Mouse (Mus musculus) megakaryocyte, embryonic 14.5 days (primary cell): ENCODE measurements around the gene Polr2j.

Experiments used
- FLI1 ChIP-seq: IDR thresholded peaks from 2 replicates; pipeline ENCODE4 v1.6.1; 2012; ENCODE audit warnings: low read length, inconsistent platforms, mixed read lengths
- GATA1 ChIP-seq: IDR thresholded peaks from 3 replicates; pipeline ENCODE4 v1.6.1; 2012; ENCODE audit warnings: mixed read lengths, low read length, inconsistent platforms, borderline replicate concordance

DNA sequence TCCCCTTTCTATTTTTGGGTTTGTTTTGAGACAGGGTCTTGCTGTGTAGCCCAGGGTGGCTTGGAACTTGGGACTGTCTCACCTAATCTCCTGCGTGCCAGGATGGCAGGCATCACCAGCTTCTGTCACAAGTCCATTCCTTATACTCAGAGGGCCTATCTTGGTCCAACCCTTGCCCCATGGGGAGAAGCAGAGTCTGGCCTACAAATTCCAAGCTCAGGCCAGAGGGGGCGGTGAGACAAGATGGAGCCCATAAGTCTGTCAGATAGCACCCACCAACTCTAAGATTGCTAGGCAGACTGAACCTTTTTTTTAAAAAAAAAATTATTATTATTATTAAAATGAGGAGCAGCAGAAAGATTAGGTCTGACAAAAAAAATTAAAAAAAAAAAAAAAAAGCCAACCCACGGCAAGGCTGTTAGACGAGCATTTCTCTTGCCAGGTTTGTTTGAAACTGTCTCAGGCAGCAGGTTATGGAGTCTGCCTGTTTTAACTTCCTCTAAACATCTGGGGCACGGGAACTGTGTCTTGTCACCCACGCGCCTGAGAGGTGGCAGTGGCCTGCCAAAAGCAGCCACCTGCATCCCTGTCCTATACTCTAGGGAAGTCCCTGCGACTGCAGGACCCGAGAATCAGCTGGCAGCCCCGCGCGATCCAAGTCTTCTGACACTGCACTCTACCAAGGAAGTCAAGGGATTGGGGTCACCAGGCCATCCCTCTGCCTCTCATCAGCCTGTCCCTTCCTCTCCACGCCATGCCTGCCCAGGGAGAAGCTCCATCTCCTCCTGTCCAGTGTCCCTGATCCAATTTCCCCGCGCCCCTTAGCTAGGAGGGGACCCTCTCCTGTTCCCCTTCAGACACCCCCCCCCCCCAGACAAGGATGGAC, 53.4 kb downstream of the Polr2j start:
- TF ChIP-seq FLI1 (no peak), GATA1 (no peak)
